In the genomic region with DNA sequence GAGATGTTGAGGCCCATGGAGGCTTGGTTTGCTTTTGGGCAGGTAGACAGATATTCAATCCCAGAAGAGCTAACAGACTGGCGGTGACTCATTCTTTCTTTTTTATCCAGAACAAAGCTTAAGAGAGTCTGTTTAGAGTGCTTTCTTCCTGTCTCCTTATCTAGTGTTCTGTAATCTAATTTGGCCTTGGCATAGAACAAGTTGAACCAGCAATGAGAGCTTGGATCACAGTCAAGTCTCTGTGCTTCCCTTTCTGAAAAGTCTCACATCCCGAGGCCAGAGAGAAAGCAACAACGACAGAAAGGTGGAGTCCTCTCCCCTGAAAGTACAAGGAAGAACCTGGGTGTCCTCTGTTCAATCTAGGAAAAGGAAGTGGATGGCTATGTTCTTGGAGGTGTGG, we compare ENCODE assay signal across 17 mouse cellular contexts.
DNase-seq lines count a peak whose midpoint lies in the region; ATAC-seq and TF ChIP-seq lines count a peak whose summit lies in the region.
"Had no signal": no experiment of that assay in that cellular context is flagged by ENCODE, and none has a peak within 500 bp of the region (broad histone marks: within the 10 kb centered on the region; RNA-seq: fewer than 3 reads in every experiment).

No protein-coding gene starts in this region.

- peak; percentile 4 to 45 for DNase-seq in lung, adult 18-20 months
- no peak for DNase-seq in lung, adult 2 months
- peak; percentile 65 for DNase-seq in adrenal gland, adult 8-10 months
- peak; percentile 23 for DNase-seq in brain, adult 2 months (ENCODE audit: low read depth, low spot score)
- peak; percentile 70 for DNase-seq in lung, postnatal 25 days (ENCODE audit: low spot score)
- no peak for DNase-seq in adipocyte (ENCODE audit: low spot score)
- DNase-seq: cerebellum, postnatal 14 days; gastrocnemius, postnatal 14 days; kidney, adult 18-20 months; kidney, postnatal 10 days; layer of hippocampus, adult 9-11 months; right cerebral cortex, adult 18-20 months had no signal

- WGBS in lung, adult 2 months: 13% methylated on average over 3 of the region's 3 CpGs

- ATAC-seq in erythroid progenitor cell, adult 5-6 weeks (replicated peaks; ENCODE audit: low FRiP score, poor library complexity, severe bottlenecking): no peak
- ATAC-seq: forebrain, embryonic 15.5 days; hindbrain, postnatal 0 days; midbrain, embryonic 15.5 days had no signal

- peaks cover 9% of the 10 kb centered on the region for H3K4me1 ChIP-seq in lung, adult 2 months (ENCODE audit: control insufficient read depth, insufficient read depth, low read length)
- H3K4me1 ChIP-seq: forebrain, embryonic 15.5 days; megakaryocyte, embryonic 14.5 days; midbrain, embryonic 15.5 days had no signal

- no peak overlapping the region for H3K4me3 ChIP-seq in lung, adult 2 months (replicated peaks; ENCODE audit: extremely low read depth, low read depth, low read length)
- H3K4me3 ChIP-seq: forebrain, embryonic 15.5 days; megakaryocyte, embryonic 14.5 days; midbrain, embryonic 15.5 days had no signal

- TF ChIP-seq POLR2A in lung, adult 2 months (IDR thresholded peaks at IDR 0.05; ENCODE audit: borderline replicate concordance, extremely low read depth, low read depth, low read length): no peak

- TF ChIP-seq CTCF in lung, adult 2 months (IDR thresholded peaks at IDR 0.05; ENCODE audit: insufficient read depth, low read length): no peak

Comparison
In these comparisons a context has a peak if more than half of its experiments do, and no peak if none do; other contexts are left out.
1. DNase-seq: peak in lung, adult 18-20 months (2 of 2), adrenal gland, adult 8-10 months (single experiment), brain, adult 2 months (single experiment) and lung, postnatal 25 days (single experiment); none in lung, adult 2 months (single experiment) and adipocyte (single experiment).